Mouse (Mus musculus) hindbrain, embryonic 13.5 days (tissue): ENCODE measurements at regions not wholly inside any gene's neighbourhood (a gene's known extent, or its start where the extent isn't known, plus 50 kb on each side); places are given as distances from the start of the nearest gene placed in this dataset.

Experiments used
- ATAC-seq: fragments of 200-750 bp; cut with Nextera tagmentation; 2 replicates; pipeline ENCODE4 v1.8.0; 2017; ENCODE audit warnings: moderate TSS enrichment; ENCODE audit not compliant: low FRiP score
- H3K27ac ChIP-seq: fragments of 300-500 bp; sonication (generic); 2 replicates; pipeline ENCODE4 v1.5.1; 2015; ENCODE audit warnings: inconsistent platforms, mild to moderate bottlenecking, moderate library complexity
- H3K27me3 ChIP-seq: fragments of 300-500 bp; sonication (generic); 2 replicates; pipeline ENCODE4 v1.6.1; 2015; ENCODE audit warnings: mild to moderate bottlenecking, inconsistent platforms
- H3K36me3 ChIP-seq: fragments of 300-500 bp; sonication (generic); 2 replicates; pipeline ENCODE4 v1.6.1; 2015; ENCODE audit warnings: mild to moderate bottlenecking, inconsistent platforms
- H3K4me1 ChIP-seq: fragments of 300-500 bp; sonication (generic); replicated peaks from 2 replicates; pipeline ENCODE4 v1.6.1; 2015; ENCODE audit warnings: inconsistent platforms
- H3K4me2 ChIP-seq: fragments of 300-500 bp; sonication (generic); 2 replicates; pipeline ENCODE4 v1.6.1; 2015; ENCODE audit warnings: inconsistent platforms, mild to moderate bottlenecking, moderate library complexity
- H3K4me3 ChIP-seq: fragments of 300-500 bp; sonication (generic); 2 replicates; pipeline ENCODE4 v1.5.1; 2015; ENCODE audit warnings: mild to moderate bottlenecking, inconsistent platforms
- H3K9ac ChIP-seq: fragments of 300-500 bp; sonication (generic); 2 replicates; pipeline ENCODE4 v1.6.1; 2015; ENCODE audit warnings: mild to moderate bottlenecking, inconsistent platforms
- H3K9me3 ChIP-seq: fragments of 300-500 bp; sonication (generic); 2 replicates; pipeline ENCODE4 v1.6.1; 2016; ENCODE audit warnings: inconsistent platforms
- WGBS: fragments of 180-500 bp; shearing (Covaris S2); methylation state at CpG from one replicate; pipeline ENCODE4 v1.1.7; 2015; 5-methylcytosine and 5-hydroxymethylcytosine counted together

GRCm38 (mm10) chr4:142953724-142954123 lies 259.1 kb downstream of the Prdm2 start:
- Histone ChIP-seq H3K9me3 (no peaks in the 10 kb centered on the region), H3K9ac (no peak overlapping the region), H3K27ac (peak overlapping the region; percentile 10), H3K36me3 (no peaks in the 10 kb centered on the region), H3K4me3 (no peak overlapping the region), H3K4me1 (peaks cover 36% of the 10 kb centered on the region), H3K27me3 (0 out of 2 replicates have a peak, but pooled peaks cover 4% of the 10 kb centered on the region), H3K4me2 (no peak overlapping the region)
- ATAC-seq = 0 out of 2 replicates have a peak, but pooled peaks have one; percentile 22
- WGBS = 15% methylated on average over 9 of the region's 9 CpGs

DNA sequence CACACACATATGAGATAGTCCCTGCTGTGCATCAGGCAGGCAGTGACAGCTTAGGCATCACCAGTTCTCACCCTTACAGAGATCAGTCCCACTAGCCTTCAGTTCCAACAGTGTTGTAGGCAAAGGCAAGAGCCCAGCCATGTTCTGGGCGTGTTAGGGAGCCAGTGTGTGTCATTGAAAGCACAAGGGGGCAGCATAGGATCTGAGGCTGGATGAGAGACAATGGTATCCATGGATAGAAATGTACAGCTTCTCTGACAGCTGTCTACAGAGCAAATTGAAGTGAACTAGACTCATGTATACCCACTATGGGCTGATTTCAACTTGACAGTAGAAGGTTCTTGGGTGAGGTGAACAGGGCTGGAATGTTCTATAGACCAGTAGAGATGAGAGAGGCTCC lies 259.9 kb downstream of the Prdm2 start:
- Histone ChIP-seq H3K9me3 (no peaks in the 10 kb centered on the region), H3K27me3 (0 out of 2 replicates have a peak, but pooled peaks cover 4% of the 10 kb centered on the region), H3K36me3 (no peaks in the 10 kb centered on the region), H3K4me1 (peaks cover 31% of the 10 kb centered on the region), H3K27ac (no peak overlapping the region), H3K4me3 (no peak overlapping the region), H3K4me2 (no peak overlapping the region), H3K9ac (no peak overlapping the region)
- WGBS = 85% methylated on average over 1 of the region's 1 CpGs
- ATAC-seq = no peak

- WGBS = 51% methylated on average over 6 of the region's 6 CpGs
- Histone ChIP-seq H3K4me2 (no peak overlapping the region), H3K9me3 (no peaks in the 10 kb centered on the region), H3K27ac (no peak overlapping the region), H3K4me1 (peaks cover 8% of the 10 kb centered on the region), H3K36me3 (no peaks in the 10 kb centered on the region), H3K27me3 (0 out of 2 replicates have a peak, but pooled peaks cover 4% of the 10 kb centered on the region), H3K9ac (no peak overlapping the region), H3K4me3 (no peak overlapping the region)
- ATAC-seq = no peak
Observed at GRCm38 (mm10) chr4:142947673-142948072, 265.1 kb downstream of the Prdm2 start.

DNA sequence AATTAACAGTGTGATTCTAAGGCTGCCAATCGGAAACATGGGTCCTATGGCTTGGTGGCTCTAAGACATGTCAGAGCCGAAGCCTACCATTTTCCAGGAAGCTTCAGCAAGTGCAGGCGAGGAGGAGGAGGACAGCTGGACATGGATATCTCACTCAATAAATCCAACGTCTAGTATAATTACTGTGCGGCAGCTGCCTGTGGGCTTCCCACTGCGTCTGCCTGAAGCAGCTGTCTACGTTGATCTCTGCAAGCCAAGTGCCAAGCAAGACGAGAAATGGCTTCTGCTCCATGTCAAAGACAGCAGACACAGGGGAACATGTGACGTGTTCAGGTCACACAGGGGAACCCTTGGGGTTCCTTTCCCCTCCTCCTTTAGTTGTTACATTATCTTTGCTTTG lies 279.2 kb downstream of the Prdm2 start:
- Histone ChIP-seq H3K9me3 (no peaks in the 10 kb centered on the region), H3K27ac (peak overlapping the region; percentile 35; the same call in 1 of the 2 replicates), H3K27me3 (no peaks in the 10 kb centered on the region), H3K9ac (no peak overlapping the region), H3K4me1 (peaks cover 6% of the 10 kb centered on the region; the same call in 1 of the 2 replicates), H3K4me3 (no peak overlapping the region), H3K36me3 (no peaks in the 10 kb centered on the region), H3K4me2 (no peak overlapping the region)
- ATAC-seq = no peak
- 67% methylated on average over 9 of the region's 9 CpGs for WGBS

DNA sequence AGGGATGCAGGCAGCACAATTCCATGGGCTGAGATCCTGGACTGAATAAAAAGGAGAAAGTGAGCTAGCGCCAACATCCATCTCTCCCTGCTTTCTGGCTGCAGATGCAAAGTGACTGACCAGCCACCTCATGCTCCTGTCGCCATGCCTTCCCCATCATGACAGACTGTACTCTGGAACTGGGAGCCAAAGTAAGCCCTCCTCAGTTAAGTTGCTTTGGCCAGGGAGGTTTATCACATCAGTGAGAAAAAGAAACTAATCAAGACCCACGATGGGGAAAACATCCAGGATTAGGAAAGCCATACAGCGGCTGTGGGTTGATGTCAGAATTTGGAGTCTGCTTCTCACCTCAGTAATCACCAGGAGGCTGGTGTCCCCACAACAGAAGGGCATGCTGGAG lies 283.6 kb downstream of the Prdm2 start:
- no peak overlapping the region for H3K27ac ChIP-seq
- H3K4me2 ChIP-seq = no peak overlapping the region
- H3K9ac ChIP-seq = no peak overlapping the region
- H3K4me1 ChIP-seq = peaks cover 16% of the 10 kb centered on the region
- H3K27me3 ChIP-seq = no peaks in the 10 kb centered on the region
- H3K36me3 ChIP-seq = no peaks in the 10 kb centered on the region
- H3K4me3 ChIP-seq = no peak overlapping the region
- ATAC-seq = no peak
- WGBS = 75% methylated on average over 4 of the region's 4 CpGs
- no peaks in the 10 kb centered on the region for H3K9me3 ChIP-seq

DNA sequence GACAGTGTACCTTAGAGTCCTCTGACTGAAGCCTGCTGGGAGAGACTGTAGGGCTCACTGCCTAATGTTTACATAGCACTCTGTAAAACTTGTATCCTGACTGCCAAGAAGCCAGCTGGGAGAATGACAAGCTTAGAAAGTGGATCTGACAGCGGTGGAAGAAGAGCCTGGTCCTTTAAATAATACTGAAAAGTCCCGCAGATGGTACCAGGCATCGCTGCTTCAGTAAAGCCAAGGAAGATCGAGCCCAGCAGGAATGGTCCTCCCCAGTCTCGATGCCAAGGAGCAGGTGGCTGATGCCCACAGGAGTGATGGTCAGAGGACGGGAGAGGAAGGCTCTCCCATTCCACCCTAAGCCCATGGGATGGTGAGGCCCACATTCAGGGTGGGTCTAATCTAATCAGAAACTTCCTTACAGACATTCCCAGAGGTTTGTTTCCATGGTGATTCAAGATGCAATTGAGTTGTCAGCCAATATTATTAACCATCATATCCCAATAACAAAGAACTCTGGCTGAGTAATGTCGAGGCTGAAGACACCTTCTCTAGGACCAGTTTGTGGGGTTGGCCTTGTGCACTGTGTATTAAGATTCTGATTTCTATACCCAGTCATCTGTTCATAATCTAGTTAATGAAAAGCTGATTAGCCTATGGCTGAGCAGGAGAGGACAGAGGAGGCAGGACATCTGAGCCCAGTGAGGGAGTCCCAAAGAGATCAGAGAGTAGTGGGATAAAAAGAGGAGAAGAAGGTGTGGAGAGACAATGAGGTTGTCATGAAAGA lies 285.3 kb downstream of the Prdm2 start:
- peaks cover 10% of the 10 kb centered on the region; the same call in 1 of the 2 replicates for H3K4me1 ChIP-seq
- 0 out of 2 replicates have a peak, but pooled peaks have one; percentile 17 for ATAC-seq
- no peak overlapping the region for H3K4me2 ChIP-seq
- H3K9me3 ChIP-seq = no peaks in the 10 kb centered on the region
- H3K27me3 ChIP-seq = no peaks in the 10 kb centered on the region
- no peak overlapping the region for H3K9ac ChIP-seq
- H3K36me3 ChIP-seq = no peaks in the 10 kb centered on the region
- H3K4me3 ChIP-seq = no peak overlapping the region
- no peak overlapping the region for H3K27ac ChIP-seq
- WGBS = 65% methylated on average over 7 of the region's 7 CpGs

DNA sequence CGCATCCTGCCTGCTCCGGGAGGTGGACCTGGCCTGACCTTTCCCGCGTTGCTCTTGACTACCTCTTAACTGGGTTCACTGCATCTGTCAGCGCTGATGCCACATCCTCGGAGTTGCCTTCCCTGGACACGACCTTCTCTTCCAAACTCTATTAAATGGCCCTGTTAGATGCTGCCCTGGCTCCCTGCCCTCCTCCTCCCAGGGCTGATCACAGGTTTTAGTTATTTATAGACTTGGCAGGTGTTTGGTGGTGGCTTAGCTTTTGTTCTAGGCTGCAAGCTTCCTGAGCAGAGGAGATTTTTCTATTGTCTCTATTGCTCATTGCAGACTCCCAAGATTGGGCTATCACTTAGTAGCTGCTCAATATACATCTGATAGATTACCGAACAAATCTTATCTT lies 287.7 kb downstream of the Prdm2 start:
- WGBS = 78% methylated on average over 8 of the region's 8 CpGs
- Histone ChIP-seq H3K36me3 (no peaks in the 10 kb centered on the region), H3K9me3 (0 out of 2 replicates have a peak, but pooled peaks cover 5% of the 10 kb centered on the region), H3K27me3 (no peaks in the 10 kb centered on the region), H3K27ac (no peak overlapping the region), H3K4me2 (no peak overlapping the region), H3K4me1 (peaks cover 10% of the 10 kb centered on the region; the same call in 1 of the 2 replicates), H3K4me3 (no peak overlapping the region), H3K9ac (no peak overlapping the region)
- ATAC-seq = no peak

- Histone ChIP-seq H3K4me1 (peaks cover 11% of the 10 kb centered on the region), H3K27me3 (no peaks in the 10 kb centered on the region), H3K27ac (peak overlapping the region; percentile 71), H3K4me2 (peak overlapping the region; percentile 49), H3K4me3 (peak overlapping the region; percentile 22), H3K9ac (peak overlapping the region; percentile 30; the same call in 1 of the 2 replicates), H3K36me3 (no peaks in the 10 kb centered on the region), H3K9me3 (no peaks in the 10 kb centered on the region)
- WGBS = 15% methylated on average over 17 of the region's 17 CpGs
- peak; percentile 83 for ATAC-seq
Observed at GRCm38 (mm10) chr4:142909355-142909947, 303.3 kb downstream of the Prdm2 start.

- ATAC-seq = no peak
- Histone ChIP-seq H3K4me1 (peaks cover 11% of the 10 kb centered on the region), H3K9me3 (no peaks in the 10 kb centered on the region), H3K36me3 (no peaks in the 10 kb centered on the region), H3K4me2 (no peak overlapping the region), H3K4me3 (no peak overlapping the region), H3K27ac (0 out of 2 replicates have a peak overlapping the region, but pooled peaks have one; percentile 71), H3K27me3 (no peaks in the 10 kb centered on the region), H3K9ac (no peak overlapping the region)
- 63% methylated on average over 6 of the region's 6 CpGs for WGBS
Observed at GRCm38 (mm10) chr4:142908782-142909181, 304.0 kb downstream of the Prdm2 start.

DNA sequence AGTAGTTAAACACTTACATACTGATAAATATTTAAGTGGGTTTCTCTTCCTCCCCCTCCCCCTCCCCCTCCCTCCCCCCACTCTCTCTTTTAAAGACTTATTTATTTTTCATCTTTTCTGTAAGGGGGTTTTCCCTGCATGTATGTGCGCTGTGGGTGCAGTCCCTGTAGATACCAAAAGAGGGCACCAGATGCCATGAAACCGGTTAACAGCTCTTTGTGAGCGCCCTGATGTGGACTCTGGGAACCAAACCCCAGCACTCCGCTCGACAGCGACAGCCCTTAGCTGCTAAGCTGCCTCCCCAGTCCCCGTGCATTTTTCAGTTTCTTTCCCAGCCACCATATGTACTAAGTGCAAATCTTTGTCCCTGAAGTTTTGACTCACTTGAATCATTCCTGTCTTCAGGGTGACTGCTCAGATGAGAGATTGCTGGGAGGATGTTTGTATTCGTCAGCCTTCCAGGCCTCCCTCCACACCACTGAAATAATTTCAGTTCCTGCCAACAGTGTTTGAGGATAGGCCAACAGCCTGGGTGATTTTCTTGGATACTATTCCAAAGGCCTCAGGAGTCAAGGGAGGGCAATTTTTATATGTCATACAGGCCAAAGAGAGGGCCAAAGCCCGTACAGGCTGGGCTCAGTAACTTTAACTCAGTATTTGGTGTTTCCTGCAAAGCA lies 309.3 kb downstream of the Prdm2 start:
- Histone ChIP-seq H3K9me3 (no peaks in the 10 kb centered on the region), H3K4me1 (0 out of 2 replicates have a peak, but pooled peaks cover 7% of the 10 kb centered on the region), H3K4me3 (no peak overlapping the region), H3K36me3 (no peaks in the 10 kb centered on the region), H3K27ac (no peak overlapping the region), H3K9ac (no peak overlapping the region), H3K27me3 (no peaks in the 10 kb centered on the region), H3K4me2 (no peak overlapping the region)
- 84% methylated on average over 9 of the region's 9 CpGs for WGBS
- no peak for ATAC-seq

DNA sequence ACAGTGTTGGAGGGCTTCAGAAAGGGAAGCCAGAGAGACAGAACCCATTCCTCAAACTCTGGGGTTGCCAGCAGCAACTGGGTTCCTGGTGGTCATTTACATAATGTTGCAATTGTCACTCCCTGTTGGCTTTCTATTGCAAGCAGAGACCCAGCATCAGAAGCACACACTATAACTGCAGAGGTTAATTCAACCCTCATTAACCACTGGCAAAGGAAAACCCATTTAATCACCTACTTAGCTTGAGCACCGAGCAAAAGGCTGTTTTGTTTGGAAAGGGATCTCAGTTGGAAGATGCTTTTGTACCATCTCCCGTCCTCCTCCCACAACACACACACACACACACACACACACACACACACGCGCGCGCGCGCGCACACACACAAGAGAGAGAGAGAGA lies 312.0 kb downstream of the Prdm2 start:
- ATAC-seq = 0 out of 2 replicates have a peak, but pooled peaks have one; percentile 46
- WGBS = 85% methylated on average over 9 of the region's 9 CpGs
- H3K27ac ChIP-seq = 0 out of 2 replicates have a peak overlapping the region, but pooled peaks have one; percentile 1
- H3K9me3 ChIP-seq = no peaks in the 10 kb centered on the region; the same call in 1 of the 2 replicates
- H3K4me2 ChIP-seq = no peak overlapping the region
- no peaks in the 10 kb centered on the region for H3K36me3 ChIP-seq
- no peaks in the 10 kb centered on the region for H3K27me3 ChIP-seq
- 0 out of 2 replicates have a peak, but pooled peaks cover 7% of the 10 kb centered on the region for H3K4me1 ChIP-seq
- no peak overlapping the region for H3K4me3 ChIP-seq
- no peak overlapping the region for H3K9ac ChIP-seq

DNA sequence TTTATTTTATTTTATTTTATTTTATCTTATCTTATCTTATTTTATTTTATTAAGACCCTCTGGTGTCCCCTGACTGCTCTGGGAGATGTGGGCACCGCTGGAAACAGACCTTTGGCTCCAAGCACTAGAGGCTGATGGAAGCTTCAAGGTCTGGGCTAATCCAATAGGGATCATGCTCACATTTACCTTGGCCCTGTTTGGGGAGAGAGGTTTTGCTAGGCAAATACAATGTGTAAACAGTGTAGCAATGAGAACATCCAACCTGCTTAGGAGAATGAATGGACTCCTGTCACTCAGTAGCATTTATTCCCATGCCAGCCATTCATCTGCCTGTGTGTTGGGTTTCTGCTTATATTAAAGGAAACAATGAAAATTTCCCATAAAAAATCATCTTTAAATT lies 313.8 kb downstream of the Prdm2 start:
- Histone ChIP-seq H3K4me3 (no peak overlapping the region), H3K27ac (no peak overlapping the region), H3K4me2 (no peak overlapping the region), H3K27me3 (no peaks in the 10 kb centered on the region), H3K9ac (no peak overlapping the region), H3K9me3 (no peaks in the 10 kb centered on the region; the same call in 1 of the 2 replicates), H3K4me1 (0 out of 2 replicates have a peak, but pooled peaks cover 7% of the 10 kb centered on the region), H3K36me3 (no peaks in the 10 kb centered on the region)
- WGBS = 84% methylated on average over 1 of the region's 1 CpGs
- ATAC-seq = no peak
